Mouse (Mus musculus): ENCODE results near the gene Oaf.

The Oaf gene

GRCm38 (mm10) chr9:43245801-43246570 lies 6.3 kb upstream of the Oaf start:
- DNase-seq (ENCODE audit: low spot score): no peak

GRCm38 (mm10) chr9:43242432-43242831 lies 2.7 kb upstream of the Oaf start:
- no peak for DNase-seq (ENCODE audit: low spot score)

- no peak for DNase-seq (ENCODE audit: low spot score)
Observed at GRCm38 (mm10) chr9:43241970-43242369, 2.3 kb upstream of the Oaf start.

- DNase-seq (ENCODE audit: low spot score): no peak
Observed at GRCm38 (mm10) chr9:43241291-43241690, 1.6 kb upstream of the Oaf start.

GRCm38 (mm10) chr9:43240594-43240900 lies 836 bp upstream of the Oaf start:
- DNase-seq (ENCODE audit: low spot score): no peak

DNA sequence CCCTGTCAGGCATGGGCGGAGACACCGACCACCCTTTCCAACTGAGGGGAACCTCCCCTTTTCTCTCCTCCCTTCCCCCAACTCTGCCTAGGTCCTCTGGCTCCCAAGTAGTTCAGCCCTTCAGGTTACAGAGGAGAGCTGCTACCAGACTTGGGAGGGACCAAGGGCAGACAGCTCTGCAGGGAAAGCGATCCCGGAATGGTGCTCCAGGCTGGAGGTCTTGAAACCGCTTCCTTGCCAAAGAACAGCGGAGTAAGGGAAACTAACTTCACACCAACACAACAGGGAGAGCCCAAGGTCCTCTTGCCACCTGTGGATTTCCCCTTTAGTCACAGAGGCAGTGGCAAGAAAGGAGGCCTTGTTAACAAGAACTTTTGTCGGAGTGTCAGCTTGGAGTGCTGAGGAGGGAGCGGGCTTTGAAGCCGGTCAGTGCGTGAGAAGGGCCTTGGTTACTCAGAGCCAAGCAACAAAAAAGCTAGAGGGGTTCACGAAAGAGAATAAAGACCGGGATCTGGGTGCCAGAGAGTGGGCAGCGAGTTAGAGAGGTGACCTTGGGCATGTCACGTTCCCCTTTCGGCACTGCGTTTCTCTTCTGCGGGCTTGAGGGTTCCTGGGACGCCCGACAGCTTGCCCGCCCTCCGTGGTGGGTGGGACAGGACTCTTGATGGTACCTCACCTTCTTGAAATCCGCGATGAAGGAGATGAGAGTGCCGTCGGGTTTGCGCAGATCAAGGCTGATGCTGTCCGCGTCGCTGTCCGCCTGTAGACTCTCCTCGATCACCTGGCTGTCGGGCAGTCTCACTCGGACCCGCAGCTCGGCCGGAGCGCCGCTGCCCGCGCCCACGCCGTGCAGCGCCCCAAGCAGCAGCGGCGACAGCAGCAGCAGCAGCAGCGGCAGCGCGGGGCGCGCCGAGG lies 823 bp downstream of the Oaf start:
- no peak for DNase-seq (ENCODE audit: low spot score)

- no peak for DNase-seq (ENCODE audit: low spot score)
Observed at GRCm38 (mm10) chr9:43238167-43238566, 1.5 kb downstream of the Oaf start.

- no peak for DNase-seq (ENCODE audit: low spot score)
Observed at GRCm38 (mm10) chr9:43237111-43237775, 2.5 kb downstream of the Oaf start.

DNA sequence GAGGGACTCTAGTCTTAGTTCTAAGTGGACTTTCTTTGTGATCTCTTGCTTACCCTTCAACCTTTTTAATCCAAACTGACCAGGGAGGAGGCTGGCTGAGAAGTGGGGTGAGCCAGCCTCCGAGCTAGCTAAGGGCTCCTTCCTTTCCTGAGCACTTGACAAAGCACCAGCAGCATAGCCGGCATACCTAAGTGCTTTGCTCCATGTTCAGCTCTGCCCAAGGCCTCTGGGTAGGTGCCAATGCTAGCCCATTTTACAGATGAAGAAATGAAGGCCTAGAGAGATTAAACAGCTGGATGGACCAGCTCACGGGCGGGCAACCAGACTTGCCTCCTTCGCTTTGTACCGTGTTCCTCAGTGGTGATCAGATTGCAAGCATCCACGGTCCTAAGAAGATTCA lies 3.1 kb downstream of the Oaf start:
- DNase-seq (ENCODE audit: low spot score): no peak

- no peak for DNase-seq (ENCODE audit: low spot score)
Observed at GRCm38 (mm10) chr9:43236106-43236505, 3.6 kb downstream of the Oaf start.

- no peak for DNase-seq (ENCODE audit: low spot score)
Observed at GRCm38 (mm10) chr9:43235336-43235735, 4.4 kb downstream of the Oaf start.

DNA sequence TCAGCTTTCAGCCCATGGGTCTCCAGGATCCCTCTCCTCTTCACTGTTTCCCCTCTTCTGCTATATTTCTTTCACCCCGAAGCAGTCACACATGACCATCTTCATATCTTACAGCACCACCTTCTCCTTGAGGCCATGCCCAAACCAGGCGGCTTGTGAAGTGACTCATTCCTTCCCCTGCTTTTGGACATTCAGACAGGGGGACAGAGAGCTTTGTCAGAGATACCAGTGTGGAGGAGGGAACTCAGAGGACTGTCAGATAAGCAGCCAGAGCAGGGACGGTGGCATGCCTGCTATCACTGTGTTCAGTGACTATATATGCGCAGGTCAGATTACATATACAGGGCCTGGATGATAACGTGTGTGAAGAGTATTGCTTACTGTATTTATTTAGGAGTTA lies 5.2 kb downstream of the Oaf start:
- DNase-seq (ENCODE audit: low spot score): no peak

GRCm38 (mm10) chr9:43233515-43233914 lies 6.2 kb downstream of the Oaf start:
- no peak for DNase-seq (ENCODE audit: low spot score)

DNA sequence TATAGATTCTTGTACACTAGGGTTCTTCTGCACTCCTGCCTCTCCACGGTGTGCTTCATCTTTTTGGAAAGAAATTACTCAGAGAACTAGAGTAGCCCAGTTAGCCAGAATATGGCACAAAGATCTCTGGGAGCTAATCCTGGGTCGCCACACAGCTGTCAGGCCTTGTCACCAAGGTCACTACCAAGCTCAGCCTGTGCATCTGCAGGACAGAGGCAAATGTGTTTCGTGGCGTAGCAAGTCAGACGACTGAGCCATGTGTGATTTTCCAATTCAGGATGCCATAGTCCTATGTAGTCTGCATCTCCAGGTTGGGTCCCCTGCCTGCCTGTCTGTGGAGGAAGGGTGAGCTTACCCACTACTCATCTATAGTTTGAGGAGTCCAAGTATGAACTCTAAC lies 6.7 kb downstream of the Oaf start:
- no peak for DNase-seq (ENCODE audit: low spot score)

- no peak for DNase-seq (ENCODE audit: low spot score)
Observed at GRCm38 (mm10) chr9:43232286-43232685, 7.4 kb downstream of the Oaf start.

DNA sequence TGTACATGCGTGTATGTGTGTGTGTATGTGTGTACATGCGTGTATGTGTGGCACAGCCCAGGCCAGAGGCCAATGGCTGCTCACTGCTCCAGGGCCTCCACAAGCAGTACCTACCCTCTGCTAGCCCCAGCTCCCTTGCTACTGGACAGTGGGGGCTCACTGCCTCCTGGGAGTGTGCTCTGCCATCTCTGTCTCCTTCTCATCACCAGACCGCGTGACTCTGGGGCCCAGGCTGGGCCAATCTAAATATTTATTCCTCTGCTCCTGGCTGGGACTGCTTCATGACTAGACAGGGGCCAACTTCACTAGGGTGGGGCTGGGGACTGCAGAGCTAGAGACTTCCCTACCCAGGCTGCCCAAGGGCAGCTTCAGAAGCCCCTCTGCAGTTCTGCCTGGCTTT lies 7.9 kb downstream of the Oaf start:
- DNase-seq (ENCODE audit: low spot score): peak; percentile 59

DNA sequence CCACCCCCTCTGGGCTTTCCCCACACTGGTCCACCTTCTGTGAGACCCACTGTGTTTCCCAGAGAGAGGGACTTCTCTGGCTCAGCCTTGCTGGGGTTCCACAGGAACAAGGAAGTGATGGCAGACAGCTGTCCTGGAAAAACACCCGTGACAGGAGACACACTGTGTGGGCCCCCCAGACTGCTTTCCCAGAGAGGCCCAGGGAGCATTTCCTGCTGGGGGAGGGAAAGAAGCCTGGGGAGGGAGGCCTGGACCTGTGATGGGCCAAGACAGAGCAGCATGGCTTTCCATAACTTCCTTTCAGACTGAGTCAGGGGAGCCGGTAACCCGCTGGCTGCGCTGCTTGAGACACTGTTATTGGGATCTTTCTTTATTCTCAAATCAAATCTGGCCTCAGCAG lies 8.8 kb downstream of the Oaf start:
- no peak for DNase-seq (ENCODE audit: low spot score)

DNA sequence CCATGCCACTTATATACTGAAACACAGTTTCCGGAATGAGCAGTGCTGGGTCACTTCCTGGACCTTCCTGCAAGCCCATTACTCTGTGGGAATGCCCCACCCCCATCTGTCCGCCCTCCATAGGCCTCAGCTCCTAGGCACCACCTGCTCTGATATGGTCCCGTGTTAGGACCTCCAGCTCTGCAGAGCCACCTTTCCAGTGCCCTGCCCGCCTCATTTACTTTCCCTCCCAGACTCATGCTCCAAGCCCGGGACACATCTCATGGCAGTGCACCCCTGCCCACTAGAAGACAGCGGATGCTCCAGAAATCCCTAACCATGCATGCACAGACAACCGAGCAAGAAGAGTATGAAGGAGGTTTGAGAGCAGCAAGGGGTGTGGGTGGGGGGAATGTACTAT lies 9.7 kb downstream of the Oaf start:
- no peak for DNase-seq (ENCODE audit: low spot score)

DNA sequence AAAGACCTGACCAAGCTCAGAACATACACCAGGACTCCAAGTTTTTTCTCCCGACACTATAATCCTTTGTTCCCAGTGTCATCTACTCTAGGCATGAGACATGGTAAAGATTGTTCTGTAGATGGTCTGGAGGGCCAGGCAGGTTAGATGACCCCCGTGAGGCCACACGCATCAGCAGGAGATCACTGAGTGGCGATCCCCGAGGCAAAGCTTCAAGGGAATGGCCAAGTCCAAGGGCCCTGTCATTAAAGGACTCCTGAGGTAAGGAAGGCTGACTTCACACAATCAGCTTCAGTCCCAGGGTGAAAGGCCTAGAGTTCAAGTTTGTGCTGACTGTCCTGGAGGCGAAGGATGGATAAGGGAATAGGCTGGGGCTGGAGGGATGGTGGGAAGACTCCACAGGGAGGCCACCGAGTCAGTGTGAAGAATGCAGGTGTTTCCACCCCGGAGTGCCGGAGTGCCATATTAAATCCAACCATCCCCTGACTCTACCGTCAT lies 10.3 kb downstream of the Oaf start:
- DNase-seq (ENCODE audit: low spot score): no peak

DNA sequence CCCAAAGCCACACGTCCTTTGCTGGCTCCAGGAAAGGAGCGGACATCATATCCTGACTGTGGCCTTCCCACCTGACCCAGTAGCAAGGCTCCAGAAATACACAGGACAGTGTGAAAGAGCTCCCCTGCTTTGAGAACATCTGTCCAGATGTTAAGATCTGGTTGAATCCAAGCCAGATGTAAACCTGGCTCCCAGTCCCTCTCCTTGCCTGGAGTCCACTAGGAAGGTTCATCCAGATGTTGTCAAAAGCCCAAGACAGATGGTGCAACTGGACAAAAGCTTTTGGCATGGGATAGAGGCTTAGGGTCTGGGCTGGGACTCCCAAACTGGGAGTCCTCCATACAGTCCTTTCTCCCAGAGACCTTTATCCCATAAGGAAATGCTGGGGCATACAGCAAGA lies 11.0 kb downstream of the Oaf start:
- no peak for DNase-seq (ENCODE audit: low spot score)

GRCm38 (mm10) chr9:43227626-43228025 lies 12.1 kb downstream of the Oaf start:
- DNase-seq (ENCODE audit: low spot score): peak; percentile 16

- no peak for DNase-seq (ENCODE audit: low spot score)
Observed at GRCm38 (mm10) chr9:43226573-43227160, 13.0 kb downstream of the Oaf start.

Measured in lung, postnatal 25 days (tissue).